Mouse (Mus musculus) thymus, adult 2 months (tissue): ENCODE measurements around the gene Gm20538. TPM values are rescaled to one million over a fixed set of nuclear protein-coding genes. Genes with fewer than 3 reads are reported as not detected.

ENCODE experiments used
- DNase-seq: peaks from one replicate; pipeline ENCODE4 v3.0.0; 2021
- H3K27ac ChIP-seq: fragments of 200-500 bp; 2 replicates; pipeline ENCODE4 v1.5.1; 2012; ENCODE audit warnings: low read length, control low read depth; ENCODE audit not compliant: control insufficient read depth, insufficient read depth
- H3K27me3 ChIP-seq: fragments of 200-500 bp; 2 replicates; pipeline ENCODE4 v1.6.1; 2012; ENCODE audit warnings: mild to moderate bottlenecking, low read length, moderate library complexity, mixed read lengths; ENCODE audit not compliant: control insufficient read depth, insufficient read depth
- H3K36me3 ChIP-seq: fragments of 200-500 bp; 2 replicates; pipeline ENCODE4 v1.6.1; 2012; ENCODE audit warnings: mild to moderate bottlenecking, low read length, moderate library complexity; ENCODE audit not compliant: control insufficient read depth, insufficient read depth
- H3K4me1 ChIP-seq: fragments of 200-500 bp; replicated peaks from 2 replicates; pipeline ENCODE4 v1.6.1; 2012; ENCODE audit warnings: low read length; ENCODE audit not compliant: control insufficient read depth, insufficient read depth
- H3K4me3 ChIP-seq: fragments of 200-500 bp; 2 replicates; pipeline ENCODE4 v1.5.1; 2012; ENCODE audit warnings: mild to moderate bottlenecking, low read length, control low read depth, moderate library complexity; ENCODE audit not compliant: control insufficient read depth, insufficient read depth
- CTCF ChIP-seq: fragments of 200-500 bp; IDR thresholded peaks from 2 replicates; pipeline ENCODE4 v1.5.1; 2012; ENCODE audit warnings: mild to moderate bottlenecking, control low read depth, low read length, moderate library complexity, borderline replicate concordance; ENCODE audit not compliant: control insufficient read depth, poor library complexity, insufficient read depth; ENCODE audit errors: extremely low read depth
- POLR2A ChIP-seq: fragments of 200-500 bp; IDR thresholded peaks from 2 replicates; pipeline ENCODE4 v1.6.1; 2012; ENCODE audit warnings: mild to moderate bottlenecking, low read length, control low read depth, moderate library complexity; ENCODE audit not compliant: control insufficient read depth, poor library complexity, insufficient read depth; ENCODE audit errors: extremely low read depth
- WGBS: fragments of 180-500 bp; shearing (Covaris S2); methylation state at CpG from one replicate; pipeline ENCODE4 v1.1.7; 2018; 5-methylcytosine and 5-hydroxymethylcytosine counted together
- polyA plus RNA-seq: library from polyadenylated mRNA; depleted of rRNA; stranded (reverse); fragments of >200 nt; gene quantifications from 2 replicates; pipeline ENCODE4 v1.2.3, GENCODE M21; 2012; rRNA removed

Gm20538 gene
- polyA plus RNA-seq, 1 experiment = 6.6 TPM

- TF ChIP-seq POLR2A (no peak), CTCF (no peak)
- H3K27me3 ChIP-seq = no peaks in the 10 kb centered on the region; the same call in 1 of the 2 replicates
- no peak overlapping the region for H3K27ac ChIP-seq
- no peaks in the 10 kb centered on the region for H3K4me1 ChIP-seq
- H3K4me3 ChIP-seq = no peak overlapping the region
- 17% methylated on average over 8 of the region's 8 CpGs for WGBS
- H3K36me3 ChIP-seq = no peaks in the 10 kb centered on the region
- no peak for DNase-seq
These were observed 56.1 kb downstream of the Gm20538 start for GRCm38 (mm10) chr19:44496511-44496910.

Other genes with a start within 250 kb of the Gm20538 start
- 2.2 and 2.7 TPM in 2 replicates for gene Scd4, start 219.7 kb downstream of the Gm20538 start, polyA plus RNA-seq
- gene Scd1, start 145.0 kb downstream of the Gm20538 start, polyA plus RNA-seq = 776 and 1,634 TPM in 2 replicates
- gene Wnt8b, start 59.4 kb downstream of the Gm20538 start, polyA plus RNA-seq = 6.1 and 6.6 TPM in 2 replicates
- 15.4 and 18.8 TPM in 2 replicates for gene Sec31b, start 7.0 kb downstream of the Gm20538 start, polyA plus RNA-seq
- 480 and 627 TPM in 2 replicates for gene Ndufb8, start 2.6 kb upstream of the Gm20538 start, polyA plus RNA-seq
- 31.5 and 36.1 TPM in 2 replicates for gene Hif1an, start 10.0 kb upstream of the Gm20538 start, polyA plus RNA-seq
- gene Pax2, start 203.2 kb upstream of the Gm20538 start, polyA plus RNA-seq = 0.10 and 0.12 TPM in 2 replicates